1 mouse cellular context compared by ENCODE assay signal in the genomic region with DNA sequence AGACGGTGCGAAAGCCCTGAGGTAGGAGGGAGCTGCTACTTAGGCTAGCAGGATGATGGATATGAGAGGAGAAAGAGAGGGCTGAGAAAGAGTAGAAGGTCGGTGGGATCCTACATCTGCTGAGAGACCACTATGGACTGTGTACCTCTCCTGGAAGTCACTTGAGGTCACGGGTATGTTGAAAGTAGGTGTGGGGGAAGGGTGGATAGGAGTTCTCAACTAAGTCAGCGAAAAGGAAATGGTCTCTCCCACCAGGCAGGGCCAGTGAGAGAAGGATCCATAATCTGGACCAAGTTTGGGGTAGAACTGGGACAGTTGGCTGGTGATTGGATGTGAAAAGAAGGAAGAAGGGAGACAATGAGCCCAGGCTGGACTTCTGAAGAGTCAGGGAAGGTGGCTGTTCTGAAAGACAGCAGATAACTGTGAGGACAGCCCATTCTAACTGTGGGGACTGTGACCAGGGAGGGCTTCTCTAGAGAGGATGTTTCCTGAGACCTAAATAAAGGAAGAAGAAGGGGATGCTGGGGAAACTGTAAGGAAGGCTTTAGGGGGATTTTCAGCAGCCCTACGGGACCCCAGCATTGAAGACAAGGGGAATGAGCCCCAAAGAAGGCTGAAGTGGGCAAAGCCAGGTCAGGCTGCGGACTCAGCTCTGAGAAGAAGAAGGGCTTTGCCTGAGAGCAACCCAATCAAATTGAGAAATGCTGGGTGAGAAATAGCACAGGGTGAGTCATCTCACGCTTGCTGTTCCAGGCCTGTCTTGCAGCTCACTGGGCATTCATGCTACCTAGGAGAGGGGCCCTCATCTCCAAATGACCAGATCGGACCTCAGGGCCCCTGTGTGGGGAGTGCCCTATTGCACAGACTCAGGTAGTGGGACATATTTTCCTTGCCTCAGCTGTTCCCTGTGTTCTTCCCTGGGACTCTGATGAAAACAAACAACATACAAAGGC.
TF ChIP-seq lines count a peak whose summit lies in the region.

No protein-coding gene starts in this region.

TF ChIP-seq in CH12.LX, 34 proteins besides CTCF, POLR2A, EP300 and RAD21:
- TF ChIP-seq ZNF384 (IDR thresholded peaks at IDR 0.05; ENCODE audit: low read depth, low read length) (no peak), SMC3 (IDR thresholded peaks at IDR 0.05; ENCODE audit: low read depth, low read length) (no peak), ELF1 (IDR thresholded peaks at IDR 0.05; ENCODE audit: low read depth, low read length) (no peak), MAX (IDR thresholded peaks at IDR 0.05; ENCODE audit: low read length) (no peak; the same call in 1 of the 2 replicates), NELFE (IDR thresholded peaks at IDR 0.05; ENCODE audit: low read depth, low read length) (no peak), BHLHE40 (IDR thresholded peaks at IDR 0.05; ENCODE audit: low read depth, low read length) (peak; percentile 89), SIN3A (IDR thresholded peaks at IDR 0.05; ENCODE audit: low read length) (peak; percentile 54; the same call in 1 of the 2 replicates), HCFC1 (IDR thresholded peaks at IDR 0.05; ENCODE audit: low read depth, low read length) (no peak), USF2 (conservative IDR thresholded peaks at IDR 0.05; ENCODE audit: low read depth, low read length) (no peak), TBP (conservative IDR thresholded peaks at IDR 0.05; ENCODE audit: low read depth, low read length) (no peak), MEF2A (IDR thresholded peaks at IDR 0.05; ENCODE audit: borderline replicate concordance, low read depth, low read length) (peak; percentile 95), E2F4 (IDR thresholded peaks at IDR 0.05; ENCODE audit: insufficient replicate concordance, low read depth, low read length) (no peak), ETS1 (conservative IDR thresholded peaks at IDR 0.05; ENCODE audit: low read depth, low read length) (peak; percentile 86), ZKSCAN1 (IDR thresholded peaks at IDR 0.05; ENCODE audit: borderline replicate concordance, low read depth, low read length) (no peak), MAZ (IDR thresholded peaks at IDR 0.05; ENCODE audit: low read depth, low read length) (0 out of 2 replicates have a peak, but pooled peaks have one; percentile 10), GABPA (IDR thresholded peaks at IDR 0.05; ENCODE audit: insufficient replicate concordance, low read depth, low read length) (no peak), USF1 (IDR thresholded peaks at IDR 0.05; ENCODE audit: low read depth, low read length) (no peak), ZC3H11A (IDR thresholded peaks at IDR 0.05; ENCODE audit: low read depth, low read length) (no peak), JUN (IDR thresholded peaks at IDR 0.05; ENCODE audit: insufficient read depth, low read depth, low read length) (peak; percentile 86), MXI1 (IDR thresholded peaks at IDR 0.05; ENCODE audit: low read depth, low read length) (peak; percentile 16; the same call in 1 of the 2 replicates), JUND (conservative IDR thresholded peaks at IDR 0.05; ENCODE audit: low read depth, low read length) (peak; percentile 87), CHD1 (IDR thresholded peaks at IDR 0.05; ENCODE audit: low read depth, low read length) (peak; percentile 28; the same call in 1 of the 2 replicates), IRF4 (IDR thresholded peaks at IDR 0.05; ENCODE audit: low read depth, low read length) (peak; percentile 98), MYC (IDR thresholded peaks at IDR 0.05; ENCODE audit: low read depth, low read length) (0 out of 2 replicates have a peak, but pooled peaks have one; percentile 36), CHD2 (IDR thresholded peaks at IDR 0.05; ENCODE audit: low read length) (peak; percentile 70), KAT2A (IDR thresholded peaks at IDR 0.05; ENCODE audit: insufficient replicate concordance, low read length) (no peak), TCF12 (IDR thresholded peaks at IDR 0.05; ENCODE audit: low read depth, low read length) (peak; percentile 84), RCOR1 (conservative IDR thresholded peaks at IDR 0.05; ENCODE audit: low read depth, low read length) (no peak; the same call in 1 of the 2 replicates), MAFK (IDR thresholded peaks at IDR 0.05; ENCODE audit: insufficient replicate concordance, low read length) (peak; percentile 57; the same call in 1 of the 2 replicates), UBTF (IDR thresholded peaks at IDR 0.05; ENCODE audit: low read depth, low read length) (no peak), PAX5 (IDR thresholded peaks at IDR 0.05; ENCODE audit: low read length) (no peak), NRF1 (IDR thresholded peaks at IDR 0.05; ENCODE audit: low read depth, low read length) (no peak), ZMIZ1 (IDR thresholded peaks at IDR 0.05; ENCODE audit: low read depth, low read length) (no peak), POLR2AphosphoS2 (IDR thresholded peaks at IDR 0.05; ENCODE audit: low read depth, low read length) (no peak)
